Mouse (Mus musculus): ENCODE data around the gene Mettl2. TPM values are rescaled to one million over a fixed set of nuclear protein-coding genes. Genes with fewer than 3 reads are reported as not detected.

Gene Mettl2
- polyA plus RNA-seq, 1 experiment from 2014 or later, result 30.4 TPM

GRCm38 (mm10) chr11:105156748-105157267 is 30.6 kb downstream of the Mettl2 start:
- no peaks in the 10 kb centered on the region for H3K9me3 ChIP-seq
- H3K27ac ChIP-seq, result no peak overlapping the region
- 88% methylated on average over 19 of the region's 19 CpGs for WGBS
- no peak overlapping the region for H3K4me3 ChIP-seq
- no peak overlapping the region for H3K4me2 ChIP-seq
- no peaks in the 10 kb centered on the region for H3K27me3 ChIP-seq (replicated peaks)
- H3K9ac ChIP-seq, result no peak overlapping the region
- no peaks in the 10 kb centered on the region for H3K36me3 ChIP-seq (replicated peaks)
- ATAC-seq (replicated peaks), result no peak
- H3K4me1 ChIP-seq, result peaks cover 7% of the 10 kb centered on the region; the same call in 1 of the 2 replicates

DNA sequence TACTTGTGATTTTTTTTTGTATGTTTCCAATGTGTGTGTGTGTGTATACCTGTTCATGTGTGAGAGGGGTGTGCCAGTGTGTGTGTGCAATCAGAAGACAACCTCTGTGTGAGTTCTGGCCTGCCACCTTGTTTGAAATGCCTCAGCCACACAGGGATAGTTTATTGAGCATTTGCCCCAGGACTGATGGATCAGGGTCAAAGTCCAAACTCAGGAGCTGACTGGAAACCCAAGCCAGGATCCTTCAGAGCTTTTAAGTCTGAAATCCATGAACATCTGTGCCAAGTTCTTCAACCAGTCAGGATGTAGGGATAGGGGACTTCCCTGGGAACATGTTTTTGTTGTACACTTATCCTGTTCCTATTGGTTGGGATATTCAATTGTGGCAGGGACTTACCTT is 31.8 kb downstream of the Mettl2 start:
- Histone ChIP-seq H3K9ac (no peak overlapping the region), H3K27me3 (replicated peaks) (no peaks in the 10 kb centered on the region), H3K27ac (no peak overlapping the region), H3K4me2 (no peak overlapping the region), H3K4me1 (peaks cover 6% of the 10 kb centered on the region; the same call in 1 of the 2 replicates), H3K9me3 (no peaks in the 10 kb centered on the region), H3K36me3 (replicated peaks) (no peaks in the 10 kb centered on the region), H3K4me3 (no peak overlapping the region)
- no peak for ATAC-seq (replicated peaks)

- H3K27me3 ChIP-seq (replicated peaks), result no peaks in the 10 kb centered on the region
- no peak for ATAC-seq (replicated peaks)
- no peaks in the 10 kb centered on the region for H3K36me3 ChIP-seq (replicated peaks)
- no peaks in the 10 kb centered on the region for H3K4me1 ChIP-seq
- 63% methylated on average over 6 of the region's 6 CpGs for WGBS
- no peak overlapping the region for H3K27ac ChIP-seq
- no peak overlapping the region for H3K4me3 ChIP-seq
- H3K4me2 ChIP-seq, result no peak overlapping the region
- H3K9ac ChIP-seq, result no peak overlapping the region
- no peaks in the 10 kb centered on the region for H3K9me3 ChIP-seq
Measured at GRCm38 (mm10) chr11:105159673-105160360, 33.6 kb downstream of the Mettl2 start.

GRCm38 (mm10) chr11:105161411-105161810 is 35.2 kb downstream of the Mettl2 start:
- H3K36me3 ChIP-seq (replicated peaks), result no peaks in the 10 kb centered on the region
- H3K27me3 ChIP-seq (replicated peaks), result no peaks in the 10 kb centered on the region
- no peak overlapping the region for H3K9ac ChIP-seq
- 94% methylated on average over 2 of the region's 2 CpGs for WGBS
- no peak overlapping the region for H3K27ac ChIP-seq
- H3K4me3 ChIP-seq, result no peak overlapping the region
- ATAC-seq (replicated peaks), result no peak
- H3K4me1 ChIP-seq, result no peaks in the 10 kb centered on the region
- no peak overlapping the region for H3K4me2 ChIP-seq
- H3K9me3 ChIP-seq, result no peaks in the 10 kb centered on the region

GRCm38 (mm10) chr11:105164516-105165510 is 38.6 kb downstream of the Mettl2 start:
- WGBS, result 89% methylated on average over 69 of the region's 69 CpGs

DNA sequence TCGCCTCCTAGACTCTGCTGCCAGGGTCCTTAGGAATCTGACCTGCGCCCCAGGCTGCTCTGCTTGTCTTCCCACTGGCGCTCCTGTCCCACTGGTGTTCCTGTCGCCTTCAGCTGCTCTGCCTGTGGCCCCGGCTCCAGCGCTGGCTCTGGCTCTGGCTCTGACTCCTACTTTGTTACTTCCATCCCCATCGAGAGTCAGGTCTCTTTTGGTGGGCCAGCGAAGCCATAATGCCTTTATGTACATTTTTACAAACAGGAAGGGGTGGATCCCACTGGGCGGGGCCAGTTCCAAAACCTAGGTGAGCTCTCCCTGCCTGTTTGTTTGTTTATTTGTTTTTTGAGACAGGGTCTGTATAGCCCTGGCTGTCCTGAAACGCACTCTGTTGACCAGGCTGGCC is 40.6 kb downstream of the Mettl2 start:
- H3K4me2 ChIP-seq, result no peak overlapping the region
- no peaks in the 10 kb centered on the region for H3K4me1 ChIP-seq
- H3K9me3 ChIP-seq, result no peaks in the 10 kb centered on the region
- H3K36me3 ChIP-seq (replicated peaks), result no peaks in the 10 kb centered on the region
- no peak for ATAC-seq (replicated peaks)
- no peak overlapping the region for H3K4me3 ChIP-seq
- 91% methylated on average over 10 of the region's 10 CpGs for whole genome bisulfite sequencing
- no peak overlapping the region for H3K9ac ChIP-seq
- H3K27me3 ChIP-seq (replicated peaks), result no peaks in the 10 kb centered on the region
- H3K27ac ChIP-seq, result no peak overlapping the region

More at GRCm38 (mm10) chr11:105164516-105165510, 38.6 kb downstream of the Mettl2 start:
- no peak overlapping the region for H3K4me3 ChIP-seq
- H3K27me3 ChIP-seq (replicated peaks), result no peaks in the 10 kb centered on the region
- ATAC-seq (replicated peaks), result no peak
- no peaks in the 10 kb centered on the region for H3K4me1 ChIP-seq
- H3K4me2 ChIP-seq, result no peak overlapping the region
- H3K9me3 ChIP-seq, result no peaks in the 10 kb centered on the region
- no peak overlapping the region for H3K27ac ChIP-seq
- no peaks in the 10 kb centered on the region for H3K36me3 ChIP-seq (replicated peaks)
- H3K9ac ChIP-seq, result no peak overlapping the region

DNA sequence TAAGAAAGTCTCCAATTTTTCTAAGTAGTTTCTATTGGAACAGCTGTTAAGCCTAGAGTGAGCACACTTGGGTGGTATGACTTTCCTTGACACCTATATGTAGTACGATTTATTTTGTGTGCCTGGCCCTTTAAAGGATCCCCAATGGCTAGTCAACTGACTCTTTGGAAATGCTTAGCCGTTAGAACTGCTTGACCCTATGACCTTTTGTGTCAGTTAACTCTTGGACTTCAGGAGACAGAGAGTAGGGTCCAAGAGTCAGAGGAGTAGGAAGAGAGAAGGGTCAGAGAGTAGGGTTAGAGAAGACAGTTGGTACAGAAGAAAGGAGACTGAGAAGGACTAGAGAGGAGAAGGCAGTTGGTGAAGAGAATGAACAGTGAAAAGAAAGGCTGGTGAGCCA is 52.3 kb downstream of the Mettl2 start, which contains the start of gene Tlk2:
TSS of gene Tlk2 (plus strand) at position 292 of the 400 bp plus-strand sequence.
- Histone ChIP-seq H3K9ac (no peak within 1 kb of the TSS), H3K4me2 (peak within 1 kb of the TSS; percentile 72), H3K27me3 (replicated peaks) (no peaks in the 10 kb centered on the region), H3K9me3 (no peaks in the 10 kb centered on the region), H3K36me3 (replicated peaks) (no peaks in the 10 kb centered on the region), H3K4me3 (peak within 1 kb of the TSS; percentile 54; the same call in 1 of the 2 replicates), H3K4me1 (peaks cover 23% of the 10 kb centered on the region), H3K27ac (no peak within 1 kb of the TSS)
- WGBS, result 55% methylated on average over 2 of the region's 2 CpGs
- ATAC-seq (replicated peaks), result no peak

DNA sequence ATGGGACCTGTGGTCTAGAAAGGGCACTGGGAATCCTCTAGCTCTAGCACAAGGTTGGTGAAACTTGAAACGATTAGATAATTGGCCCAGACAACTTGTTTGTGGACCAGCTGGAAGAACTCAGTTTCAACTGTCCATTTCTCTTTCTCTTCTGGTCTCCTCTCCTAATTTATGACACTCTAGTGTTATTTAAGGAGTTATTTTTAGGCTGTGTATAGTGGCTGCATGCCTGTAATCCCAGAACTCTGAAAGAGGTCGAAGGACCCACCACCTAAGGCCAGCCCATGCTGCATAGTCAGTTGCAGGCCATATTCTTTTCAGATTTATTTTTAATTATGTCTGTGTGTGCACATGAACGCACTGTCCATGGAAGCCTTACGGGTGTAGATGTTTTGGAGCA is 53.3 kb downstream of the Mettl2 start:
- peak overlapping the region; percentile 72 for H3K4me2 ChIP-seq
- H3K4me1 ChIP-seq, result peaks cover 23% of the 10 kb centered on the region
- no peak overlapping the region for H3K27ac ChIP-seq
- WGBS, result 86% methylated on average over 4 of the region's 4 CpGs
- no peak for ATAC-seq (replicated peaks)
- no peak overlapping the region for H3K9ac ChIP-seq
- H3K27me3 ChIP-seq (replicated peaks), result no peaks in the 10 kb centered on the region
- H3K4me3 ChIP-seq, result peak overlapping the region; percentile 54; the same call in 1 of the 2 replicates
- no peaks in the 10 kb centered on the region for H3K9me3 ChIP-seq
- H3K36me3 ChIP-seq (replicated peaks), result peaks cover 3% of the 10 kb centered on the region

- WGBS, result under 1% methylated on average over 35 of the region's 35 CpGs
- Histone ChIP-seq H3K4me3 (peak overlapping the region; percentile 54), H3K9ac (peak overlapping the region; percentile 78), H3K4me1 (peaks cover 23% of the 10 kb centered on the region), H3K27me3 (replicated peaks) (no peaks in the 10 kb centered on the region), H3K9me3 (no peaks in the 10 kb centered on the region), H3K4me2 (peak overlapping the region; percentile 72), H3K27ac (peak overlapping the region; percentile 96), H3K36me3 (replicated peaks) (peaks cover 7% of the 10 kb centered on the region)
- ATAC-seq (replicated peaks), result no peak; the same call in 1 of the 2 replicates
Measured at GRCm38 (mm10) chr11:105180471-105181091, 54.4 kb downstream of the Mettl2 start.

GRCm38 (mm10) chr11:105181126-105181637 is 55.0 kb downstream of the Mettl2 start:
- peak overlapping the region; percentile 96 for H3K27ac ChIP-seq
- H3K4me1 ChIP-seq, result peaks cover 23% of the 10 kb centered on the region
- under 1% methylated on average over 52 of the region's 60 CpGs for WGBS
- peak overlapping the region; percentile 54 for H3K4me3 ChIP-seq
- H3K36me3 ChIP-seq (replicated peaks), result peaks cover 7% of the 10 kb centered on the region
- peak; percentile 97 for ATAC-seq (replicated peaks)
- H3K9ac ChIP-seq, result peak overlapping the region; percentile 78
- peak overlapping the region; percentile 72 for H3K4me2 ChIP-seq
- no peaks in the 10 kb centered on the region for H3K27me3 ChIP-seq (replicated peaks)
- H3K9me3 ChIP-seq, result no peaks in the 10 kb centered on the region

GRCm38 (mm10) chr11:105181689-105182460 is 55.6 kb downstream of the Mettl2 start:
- Histone ChIP-seq H3K36me3 (replicated peaks) (peaks cover 7% of the 10 kb centered on the region), H3K9me3 (no peaks in the 10 kb centered on the region), H3K4me2 (peak overlapping the region; percentile 72), H3K4me1 (peaks cover 23% of the 10 kb centered on the region), H3K27ac (peak overlapping the region; percentile 96), H3K9ac (peak overlapping the region; percentile 71), H3K4me3 (peak overlapping the region; percentile 54), H3K27me3 (replicated peaks) (no peaks in the 10 kb centered on the region)
- WGBS, result 3% methylated on average over 51 of the region's 89 CpGs
- peak; percentile 8; the same call in 1 of the 2 replicates for ATAC-seq (replicated peaks)

Data from midbrain, embryonic 15.5 days (tissue).